Mouse (Mus musculus) embryo, embryonic 9.5 days (tissue): Measurements from ENCODE around the gene Ppt2.

ENCODE experiments used
- DNase-seq: peaks from one replicate; pipeline ENCODE4 v3.0.0-alpha.2; 2017; ENCODE audit errors: extremely low spot score

Gene Ppt2

DNA sequence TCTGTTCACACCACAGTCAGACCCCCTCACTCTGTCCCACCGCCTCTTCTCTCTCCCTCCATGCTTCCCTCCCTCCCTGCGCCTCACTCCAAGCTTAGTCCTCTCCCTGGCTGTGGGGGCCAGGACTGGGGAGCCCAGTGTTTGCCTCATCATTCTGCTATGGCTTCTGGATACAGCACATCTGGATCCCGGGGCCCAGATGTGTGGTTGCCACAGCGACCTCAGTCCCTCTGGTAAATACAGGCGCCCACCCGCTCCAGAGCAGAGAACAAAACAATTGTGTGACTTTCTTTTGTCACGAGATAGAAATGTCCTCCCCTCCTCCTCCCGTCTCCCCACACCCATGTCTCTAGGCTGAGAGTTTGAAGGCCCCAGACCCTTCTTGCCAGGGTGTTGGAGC lies 28.4 kb upstream of the Ppt2 start:
- DNase-seq = no peak

GRCm38 (mm10) chr17:34655581-34655991 lies 27.3 kb upstream of the Ppt2 start:
- no peak for DNase-seq

GRCm38 (mm10) chr17:34655160-34655559 lies 26.9 kb upstream of the Ppt2 start:
- DNase-seq = no peak

- DNase-seq = no peak
Measured at GRCm38 (mm10) chr17:34654392-34654791, 26.1 kb upstream of the Ppt2 start.

GRCm38 (mm10) chr17:34653746-34654285 lies 25.5 kb upstream of the Ppt2 start:
- no peak for DNase-seq

- no peak for DNase-seq
Measured at GRCm38 (mm10) chr17:34652985-34653384, 24.7 kb upstream of the Ppt2 start.

- DNase-seq = no peak
Measured at GRCm38 (mm10) chr17:34652546-34652945, 24.2 kb upstream of the Ppt2 start.

DNA sequence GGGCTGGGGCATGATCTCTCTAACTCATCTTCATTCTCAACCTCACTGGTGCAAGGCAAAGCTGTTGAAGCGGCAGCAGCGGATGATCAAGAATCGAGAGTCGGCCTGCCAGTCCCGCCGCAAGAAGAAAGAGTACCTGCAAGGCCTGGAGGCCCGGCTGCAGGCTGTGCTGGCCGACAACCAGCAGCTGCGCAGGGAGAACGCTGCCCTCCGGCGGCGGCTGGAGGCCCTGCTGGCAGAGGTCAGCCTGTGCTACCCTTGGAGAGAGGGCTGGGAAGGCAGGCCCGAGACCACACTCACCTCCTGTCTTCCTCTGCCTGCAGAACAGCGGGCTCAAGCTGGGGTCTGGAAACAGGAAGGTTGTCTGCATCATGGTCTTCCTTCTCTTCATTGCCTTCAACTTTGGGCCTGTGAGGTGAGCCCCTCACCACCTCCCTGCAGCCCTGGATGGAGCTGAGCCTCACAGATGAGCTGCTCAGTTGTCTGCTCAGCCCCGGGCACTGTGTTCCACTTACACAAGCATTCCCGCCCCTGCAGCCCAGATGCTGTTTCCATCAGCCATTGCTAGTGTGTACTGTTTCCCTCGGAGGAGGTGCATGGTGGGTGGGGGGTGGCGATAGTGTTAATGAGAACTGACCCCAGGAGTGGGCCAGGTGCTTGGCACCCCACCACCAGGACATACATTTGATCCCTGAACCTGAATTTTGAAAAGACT lies 23.4 kb upstream of the Ppt2 start:
- DNase-seq = peak; percentile 45

- DNase-seq = no peak
Measured at GRCm38 (mm10) chr17:34650781-34651180, 22.5 kb upstream of the Ppt2 start.

DNA sequence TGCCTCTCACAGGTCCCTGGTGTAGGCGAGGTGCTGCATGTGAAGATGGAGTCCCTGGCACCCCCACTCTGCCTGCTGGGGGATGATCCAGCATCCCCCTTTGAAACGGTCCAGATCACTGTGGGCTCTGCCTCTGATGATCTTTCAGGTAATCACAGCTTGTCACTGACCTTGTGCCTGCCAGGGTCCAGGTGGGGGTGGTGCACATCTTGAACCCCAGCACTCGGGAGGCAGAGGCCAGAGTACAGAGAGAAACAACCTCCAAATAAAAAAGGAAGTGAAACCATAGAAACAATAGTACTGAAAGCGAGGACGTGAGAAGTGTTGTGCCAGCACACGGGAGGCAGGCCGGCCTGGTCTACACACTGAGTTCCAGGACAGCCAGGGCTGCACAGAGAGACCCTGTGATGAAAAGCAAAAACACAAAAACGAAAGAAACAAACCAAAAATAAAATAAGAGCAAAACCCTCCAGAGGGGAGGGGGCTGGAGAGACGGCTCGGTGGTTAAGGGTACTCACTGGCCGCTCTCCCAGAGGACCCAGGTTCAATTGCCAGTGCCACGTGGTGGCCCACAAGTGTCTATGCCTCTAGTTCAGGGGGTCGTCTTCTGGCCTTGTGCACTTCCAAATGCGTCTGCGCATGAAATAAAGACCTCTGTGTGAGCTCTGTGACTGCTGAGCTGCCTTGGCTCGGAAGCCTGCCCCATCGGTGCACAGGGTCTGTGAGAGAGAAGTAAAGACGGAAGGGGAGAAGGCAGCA lies 21.0 kb upstream of the Ppt2 start:
- DNase-seq = no peak

DNA sequence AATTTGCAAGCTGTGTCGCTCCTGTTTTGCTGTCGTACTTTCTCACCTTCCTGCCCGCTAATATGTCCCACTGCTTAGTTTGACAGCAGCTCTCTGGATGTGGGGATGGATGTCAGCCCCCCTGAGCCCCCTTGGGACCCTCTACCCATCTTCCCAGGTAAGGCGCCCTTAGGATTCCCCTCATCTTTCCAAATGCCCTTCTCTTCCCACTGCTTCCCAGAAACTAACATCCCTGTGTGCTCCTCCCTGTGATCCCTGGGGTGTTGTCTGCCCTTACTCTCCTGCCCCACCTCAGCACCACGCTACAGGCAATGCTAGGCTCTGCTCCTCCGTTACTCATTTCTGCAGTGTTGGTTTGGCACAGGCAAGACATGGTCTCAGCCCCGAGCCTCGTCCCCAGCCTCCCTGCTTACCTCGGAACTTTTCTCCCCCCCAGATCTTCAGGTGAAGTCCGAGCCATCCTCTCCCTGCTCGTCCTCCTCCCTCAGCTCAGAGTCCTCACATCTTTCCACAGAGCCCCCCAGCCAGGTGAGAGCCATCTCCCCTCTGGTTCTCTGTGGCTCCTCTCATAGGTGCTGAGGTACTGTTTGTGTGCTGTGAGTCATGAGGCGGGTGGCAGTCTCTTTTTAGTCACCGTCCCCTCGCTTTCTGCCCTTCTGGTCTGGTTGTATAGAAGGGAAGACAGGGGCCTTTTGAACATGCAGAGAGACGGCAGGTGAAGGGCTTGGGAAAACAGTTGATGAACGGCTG lies 20.0 kb upstream of the Ppt2 start:
- no peak for DNase-seq

- DNase-seq = peak; percentile 88
Measured at GRCm38 (mm10) chr17:34646906-34647787, 18.8 kb upstream of the Ppt2 start, which contains the start of gene Atf6b. Atf6b (plus strand) TSS chr17:34647146.

DNA sequence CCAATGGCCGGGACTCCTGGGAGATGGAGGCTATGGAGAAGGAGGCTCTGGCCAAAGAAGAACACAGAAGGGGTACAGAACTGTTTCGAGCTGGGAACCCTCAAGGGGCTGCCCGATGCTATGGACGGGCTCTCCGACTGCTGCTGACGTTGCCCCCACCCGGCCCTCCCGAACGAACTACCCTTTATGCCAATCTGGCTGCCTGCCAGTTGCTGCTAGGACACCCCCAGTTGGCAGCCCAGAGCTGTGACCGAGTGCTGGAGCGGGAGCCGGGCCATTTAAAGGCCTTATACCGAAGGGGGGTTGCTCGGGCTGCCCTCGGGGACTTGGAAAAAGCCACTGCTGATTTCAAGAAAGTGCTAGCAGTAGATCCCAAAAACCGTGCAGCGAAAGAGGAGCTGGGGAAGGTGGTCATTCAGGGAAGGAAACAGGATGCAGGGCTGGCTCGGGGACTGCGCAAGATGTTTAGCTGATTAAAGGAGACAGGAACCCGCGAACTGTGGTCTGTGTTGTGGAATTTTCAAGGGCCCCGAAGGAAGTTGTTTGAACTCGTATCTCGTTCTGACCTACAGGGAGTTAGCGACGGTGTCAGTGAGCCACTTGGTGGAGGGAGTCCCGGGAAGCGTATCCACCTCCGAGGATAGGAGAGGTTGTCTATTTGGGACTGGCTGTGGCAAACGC lies 17.7 kb upstream of the Ppt2 start:
- DNase-seq = no peak

- no peak for DNase-seq
Measured at GRCm38 (mm10) chr17:34645256-34645829, 17.0 kb upstream of the Ppt2 start.

GRCm38 (mm10) chr17:34644608-34645007 lies 16.3 kb upstream of the Ppt2 start, which contains the start of gene Fkbpl:
Fkbpl (plus strand) TSS chr17:34644764.
- DNase-seq = peak; percentile 94

DNA sequence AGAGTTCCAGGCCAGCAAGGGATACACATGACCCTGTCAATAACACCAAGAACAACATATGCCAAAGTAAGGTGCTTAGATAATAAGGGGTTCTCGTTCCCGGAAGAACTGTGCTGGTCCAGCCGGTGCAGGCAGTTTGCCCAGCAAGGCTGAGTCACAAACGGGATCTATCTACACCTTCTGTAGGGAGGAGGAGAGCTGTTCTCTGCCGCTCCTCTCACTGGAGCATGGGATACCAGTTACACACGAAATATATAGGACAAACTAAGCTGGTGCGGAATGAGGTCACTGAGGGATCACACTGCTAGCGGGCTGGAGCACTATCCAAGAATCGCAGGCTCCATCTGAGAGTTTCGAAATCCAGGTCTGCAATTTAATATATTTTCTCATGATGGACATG lies 15.6 kb upstream of the Ppt2 start:
- no peak for DNase-seq

- DNase-seq = no peak
Measured at GRCm38 (mm10) chr17:34643379-34643778, 15.1 kb upstream of the Ppt2 start.

GRCm38 (mm10) chr17:34641945-34642344 lies 13.6 kb upstream of the Ppt2 start:
- no peak for DNase-seq

GRCm38 (mm10) chr17:34640778-34641601 lies 12.7 kb upstream of the Ppt2 start:
- DNase-seq = no peak
